Mouse (Mus musculus) bone marrow, adult 2 months (tissue): ENCODE measurements around the gene Rassf5.

Experiments used
- CTCF ChIP-seq: fragments of 200-500 bp; IDR thresholded peaks from 2 replicates; pipeline ENCODE4 v1.5.1; 2011; ENCODE audit warnings: low read length, control low read depth; ENCODE audit not compliant: control insufficient read depth, insufficient read depth
- POLR2A ChIP-seq: fragments of 200-500 bp; IDR thresholded peaks from 2 replicates; pipeline ENCODE4 v1.6.1; 2011; ENCODE audit warnings: low read depth, mild to moderate bottlenecking, control low read depth, low read length, borderline replicate concordance; ENCODE audit not compliant: control insufficient read depth

DNA sequence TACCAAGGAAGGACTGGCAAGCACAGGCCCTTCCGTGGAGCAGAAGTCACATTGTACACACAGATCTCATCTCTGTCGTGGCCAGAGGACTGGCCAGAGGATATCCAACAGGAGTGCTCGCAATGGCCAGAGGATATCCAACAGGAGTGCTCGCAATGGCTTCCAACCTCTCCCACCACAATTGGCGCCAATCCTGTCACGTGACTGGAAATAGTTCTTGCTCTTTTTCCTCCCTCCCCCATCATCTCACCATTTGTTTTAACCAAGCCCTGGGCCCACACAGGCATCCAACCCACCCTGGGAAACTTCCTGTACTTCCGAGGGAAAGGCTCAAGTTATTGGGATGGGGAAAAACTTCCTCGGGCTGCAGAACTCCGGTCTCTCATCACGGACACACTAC, 23.7 kb upstream of the Rassf5 start:
- TF ChIP-seq POLR2A: no peak
- TF ChIP-seq CTCF: no peak
